Mouse (Mus musculus): ENCODE data around the gene Pbp2. TPM values are rescaled to one million over a fixed set of nuclear protein-coding genes. Genes with fewer than 3 reads are reported as not detected.

Gene Pbp2
- total RNA-seq, 2 experiments from 2014 or later, result not detected

GRCm38 (mm10) chr6:135260435-135260834 lies 49.8 kb downstream of the Pbp2 start:
- ATAC-seq (ENCODE audit: poor library complexity, severe bottlenecking), result no peak

Other genes with a start within 250 kb of the Pbp2 start
- gene Gprc5a, start 244.8 kb downstream of the Pbp2 start, total RNA-seq (2015), result 0.16 and 0.56 TPM in 2 replicates
- gene Gprc5a, start 244.8 kb downstream of the Pbp2 start, total RNA-seq (2017), result 0.22 TPM in 1 of 2 replicates, not detected in the other
- not detected in 2 replicates for gene Gprc5d, start 192.1 kb downstream of the Pbp2 start, total RNA-seq (2015)
- gene Gprc5d, start 192.1 kb downstream of the Pbp2 start, total RNA-seq (2017), result not detected in 2 replicates
- 2.1 and 3.0 TPM in 2 replicates for gene Fam234b, start 112.4 kb downstream of the Pbp2 start, total RNA-seq (2015)
- gene Fam234b, start 112.4 kb downstream of the Pbp2 start, total RNA-seq (2017), result 2.8 and 4.9 TPM in 2 replicates
- 2.5 and 8.5 TPM in 2 replicates for gene Hebp1, start 112.4 kb downstream of the Pbp2 start, total RNA-seq (2015)
- 10.8 and 15.8 TPM in 2 replicates for gene Hebp1, start 112.4 kb downstream of the Pbp2 start, total RNA-seq (2017)
- gene Gsg1, start 56.1 kb downstream of the Pbp2 start, total RNA-seq (2015), result not detected in 2 replicates
- gene Gsg1, start 56.1 kb downstream of the Pbp2 start, total RNA-seq (2017), result 0.44 TPM in 1 of 2 replicates, not detected in the other
- gene Emp1, start 52.1 kb upstream of the Pbp2 start, total RNA-seq (2015), result 0.80 and 0.83 TPM in 2 replicates
- gene Emp1, start 52.1 kb upstream of the Pbp2 start, total RNA-seq (2017), result 2.2 and 3.0 TPM in 2 replicates

Data from megakaryocyte, adult 5-6 weeks (primary cell).